Mouse (Mus musculus) R1 (cell line): ENCODE data around the gene Cdh5.
A peak's percentile ranks its signal among the peaks of the same experiment; 100 is the strongest.
"Not testable (repeated sequence)": the region's sequence is repeated elsewhere in the genome, so short reads cannot be mapped to it uniquely, and the experiment has no call there.

Source experiments
- DNase-seq: peaks from one replicate; pipeline ENCODE4 v3.0.0-alpha.2; 2018; ENCODE audit warnings: low read depth, low spot score

The Cdh5 gene

DNA sequence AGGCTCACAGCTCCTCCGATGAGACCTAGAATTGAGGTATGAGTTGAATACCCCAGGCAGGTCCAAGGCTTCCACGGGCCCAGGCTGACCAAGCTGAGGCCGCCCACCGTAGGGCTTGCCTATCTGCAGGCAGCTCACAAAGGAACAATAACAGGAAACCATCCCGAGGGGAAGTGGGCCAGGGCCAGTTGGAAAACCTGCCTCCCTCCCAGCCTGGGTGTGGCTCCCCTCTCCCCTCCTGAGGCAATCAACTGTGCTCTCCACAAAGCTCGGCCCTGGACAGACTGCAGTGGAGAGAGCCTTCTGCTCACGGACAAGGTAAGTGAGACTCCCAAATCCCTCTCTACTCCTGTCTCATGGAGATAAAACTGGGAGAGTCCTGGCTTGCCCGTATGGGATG lies at the start of gene Cdh5:
TSS of gene Cdh5 (plus strand) at position 211 of the 400 bp plus-strand sequence.
- DNase-seq = no peak

- DNase-seq = no peak
These were observed 41.5 kb upstream of the Cdh5 start for GRCm38 (mm10) chr8:104059922-104060321.

GRCm38 (mm10) chr8:104060446-104060845 lies 41.0 kb upstream of the Cdh5 start:
- no peak for DNase-seq

DNA sequence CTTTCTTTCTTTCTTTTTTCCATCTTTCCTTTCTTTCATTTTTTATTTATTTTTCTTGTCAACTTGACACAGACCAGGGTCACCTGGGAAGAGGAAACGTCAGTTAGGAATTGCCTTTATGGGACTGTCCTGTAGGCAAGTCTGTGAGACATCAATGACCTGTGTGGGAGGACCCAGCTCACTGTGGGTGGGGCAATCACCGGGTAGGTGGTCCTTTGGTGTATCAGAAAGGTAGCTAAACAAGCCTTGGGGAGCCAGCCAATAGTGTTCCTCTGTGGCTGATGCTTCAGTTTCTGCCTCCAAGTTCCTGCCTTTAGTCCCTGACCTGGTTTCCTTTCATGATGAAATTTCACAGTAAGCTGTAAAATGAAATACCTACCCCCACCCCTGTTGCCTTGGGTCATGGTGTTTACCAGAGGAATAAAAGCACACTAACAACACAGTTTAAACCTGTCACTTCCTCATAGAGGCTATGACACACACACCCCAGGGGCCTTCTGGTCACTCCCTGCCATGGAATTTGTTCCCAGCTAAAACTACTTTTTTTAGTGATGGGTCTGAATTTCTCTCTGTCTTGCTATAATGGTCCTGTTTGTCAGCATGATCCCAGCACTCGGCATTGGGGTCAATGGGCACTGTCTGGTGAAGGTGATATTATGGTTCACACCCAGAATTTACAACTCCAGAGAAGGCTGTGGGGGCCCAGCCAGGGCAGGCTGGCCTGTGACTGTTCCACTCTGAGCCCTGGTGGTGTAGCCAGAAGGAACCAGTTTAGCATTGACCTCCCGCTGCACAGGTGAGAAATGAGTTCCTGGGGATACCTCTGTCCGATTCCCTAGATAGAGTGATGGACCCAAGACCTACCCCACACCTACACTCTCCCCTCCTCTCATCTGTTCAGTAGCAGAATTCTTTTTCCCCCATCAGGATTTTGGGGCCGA lies 40.1 kb upstream of the Cdh5 start:
- DNase-seq = peak; percentile 21

DNA sequence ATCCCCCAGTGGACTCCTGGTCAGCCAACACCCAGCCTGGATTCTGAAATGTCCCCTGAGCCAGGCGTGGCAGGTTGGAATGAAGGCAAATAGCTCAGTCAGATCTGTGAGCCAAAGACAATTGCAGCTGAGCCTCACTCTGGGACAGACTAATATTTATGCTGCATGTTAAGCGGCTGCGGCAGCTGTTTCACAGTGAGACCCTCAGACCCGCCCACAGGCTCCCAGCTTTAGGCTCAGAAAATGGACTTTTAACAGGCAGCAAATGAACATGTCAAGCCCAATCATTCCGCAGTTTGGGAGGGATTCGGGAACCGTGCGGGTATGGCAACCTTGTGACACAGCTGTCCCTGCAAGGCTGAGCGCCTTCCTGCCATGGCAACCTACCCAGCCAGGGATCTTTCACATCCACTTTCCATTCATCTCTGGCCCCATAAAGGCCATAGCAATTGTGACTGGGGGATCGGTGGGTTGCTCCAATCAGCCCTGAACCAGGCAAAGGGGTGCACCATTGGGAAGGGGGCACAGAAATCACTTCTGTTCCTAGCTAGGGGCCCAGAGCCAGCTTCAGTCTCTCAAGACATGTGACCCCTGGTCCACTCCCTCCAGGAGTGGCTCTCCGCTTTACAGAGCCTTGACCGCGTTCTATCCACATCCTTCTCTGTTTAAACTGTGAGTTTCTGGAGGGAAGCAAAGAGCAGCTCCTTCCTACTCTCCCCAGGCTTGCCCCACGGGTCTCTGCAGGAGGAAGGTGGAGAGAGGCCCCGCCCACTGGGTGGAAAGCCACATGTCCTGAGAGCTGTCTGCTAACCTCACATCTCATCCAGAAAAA lies 39.2 kb upstream of the Cdh5 start:
- DNase-seq = no peak

DNA sequence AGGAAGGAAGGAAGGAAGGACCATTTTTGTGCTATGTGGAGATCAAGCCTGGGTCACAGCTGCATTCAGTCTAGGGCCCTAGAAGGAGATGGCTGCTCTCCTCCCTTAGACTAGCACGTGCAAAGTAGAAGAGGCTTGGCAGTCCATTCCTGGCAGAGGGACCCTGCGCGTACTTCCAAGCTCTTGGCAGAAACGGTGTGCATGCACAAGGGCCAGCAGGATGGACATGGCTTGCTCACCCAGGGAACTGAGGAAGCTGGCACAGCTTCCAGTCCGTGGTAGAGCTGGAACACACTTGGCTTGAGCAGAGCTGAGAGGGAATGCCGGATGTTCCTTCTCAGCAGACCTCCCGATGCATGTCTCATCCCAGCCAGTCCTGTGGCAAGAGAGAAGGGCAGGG lies 36.2 kb upstream of the Cdh5 start:
- no peak for DNase-seq

- no peak for DNase-seq
These were observed 35.4 kb upstream of the Cdh5 start for GRCm38 (mm10) chr8:104065906-104066518.

DNA sequence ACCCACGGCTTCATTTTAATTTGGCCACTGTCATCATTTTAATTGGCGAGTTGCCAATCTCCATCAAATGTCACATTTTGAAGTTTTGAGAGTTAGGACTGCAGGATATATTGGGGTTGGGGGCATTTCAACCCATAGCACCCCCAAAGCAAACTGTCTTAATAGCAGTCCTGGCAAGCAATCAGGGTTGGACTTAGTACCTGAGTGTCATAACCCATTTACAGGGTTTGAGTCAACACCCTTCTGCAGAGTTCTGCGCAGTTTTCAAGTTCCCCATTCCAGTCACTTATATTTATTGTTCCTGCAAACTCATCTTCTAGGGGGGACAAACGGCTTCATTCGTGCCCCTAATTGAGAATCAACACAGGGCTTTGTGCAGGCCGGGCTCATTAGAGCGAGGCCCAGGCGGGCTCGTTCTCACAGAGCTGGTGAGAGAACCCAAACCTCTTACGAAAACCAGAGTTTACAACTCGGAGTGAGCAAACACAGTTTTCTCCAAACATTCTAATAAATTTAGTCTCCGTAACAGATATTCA lies 34.0 kb upstream of the Cdh5 start:
- no peak for DNase-seq

GRCm38 (mm10) chr8:104068421-104069035 lies 32.9 kb upstream of the Cdh5 start:
- peak; percentile 68 for DNase-seq

- not testable (repeated sequence) for DNase-seq
These were observed 31.1 kb upstream of the Cdh5 start for GRCm38 (mm10) chr8:104070201-104070865.

DNA sequence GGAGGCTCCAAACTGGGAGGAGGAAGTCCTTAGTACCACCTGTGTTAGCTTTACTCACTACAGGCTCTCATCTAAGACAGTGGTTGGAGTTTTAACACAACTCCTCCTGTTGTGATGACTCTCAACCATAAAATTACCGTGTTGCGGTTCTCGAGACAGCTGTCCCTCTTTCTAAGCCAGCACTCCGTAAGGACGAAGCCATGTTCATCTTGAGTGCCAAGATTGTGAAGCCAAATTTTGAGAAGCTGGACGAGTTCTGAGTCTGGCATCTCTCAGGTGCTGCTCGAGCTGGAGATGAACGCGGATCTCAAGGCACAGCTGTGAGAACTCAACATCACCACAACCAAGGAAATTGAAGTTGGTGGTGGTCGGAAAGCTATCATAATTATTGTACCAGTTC lies 30.5 kb upstream of the Cdh5 start:
- DNase-seq = no peak

- DNase-seq = no peak
These were observed 26.3 kb upstream of the Cdh5 start for GRCm38 (mm10) chr8:104075079-104075478.

DNA sequence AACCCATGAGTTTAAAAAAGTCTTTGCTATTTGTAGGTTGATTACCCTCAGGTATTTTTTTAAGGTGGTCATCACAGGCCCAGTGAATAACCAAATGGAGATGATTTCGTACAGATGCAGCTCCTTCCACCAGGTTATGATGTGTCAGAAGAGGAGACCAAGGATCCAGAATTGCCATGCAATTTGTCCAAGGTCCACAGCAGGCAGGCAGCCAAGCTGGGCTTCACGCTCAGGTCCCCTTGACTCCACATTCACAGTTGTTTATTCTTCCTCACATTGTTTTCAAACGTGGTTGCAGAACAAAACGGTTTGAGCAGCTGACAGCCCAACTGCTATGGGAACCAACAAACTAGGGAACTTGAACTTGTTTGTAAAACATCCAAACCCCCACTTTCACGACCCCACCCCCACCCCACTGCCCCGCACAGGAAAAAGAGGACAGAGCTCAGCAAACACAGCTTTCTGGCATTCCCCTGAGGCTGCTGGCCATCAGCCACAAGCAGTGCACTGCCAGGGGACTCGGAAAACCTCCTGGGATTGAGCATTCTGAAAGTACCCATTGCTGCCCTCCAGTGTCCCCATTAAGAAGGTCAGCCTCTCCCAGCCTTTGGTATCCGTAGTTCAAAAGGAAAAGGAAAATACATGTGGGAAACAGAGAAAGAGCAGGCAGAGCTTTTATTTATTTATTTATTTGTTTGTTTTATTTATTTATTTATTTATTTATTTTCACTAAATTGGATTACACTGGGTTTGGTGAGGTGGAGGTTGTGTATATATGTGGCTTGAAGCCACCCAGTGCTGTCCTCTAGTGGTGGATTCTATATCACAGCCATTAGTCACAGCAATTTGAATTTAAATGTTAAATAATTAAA lies 24.6 kb upstream of the Cdh5 start:
- DNase-seq = peak; percentile 40

DNA sequence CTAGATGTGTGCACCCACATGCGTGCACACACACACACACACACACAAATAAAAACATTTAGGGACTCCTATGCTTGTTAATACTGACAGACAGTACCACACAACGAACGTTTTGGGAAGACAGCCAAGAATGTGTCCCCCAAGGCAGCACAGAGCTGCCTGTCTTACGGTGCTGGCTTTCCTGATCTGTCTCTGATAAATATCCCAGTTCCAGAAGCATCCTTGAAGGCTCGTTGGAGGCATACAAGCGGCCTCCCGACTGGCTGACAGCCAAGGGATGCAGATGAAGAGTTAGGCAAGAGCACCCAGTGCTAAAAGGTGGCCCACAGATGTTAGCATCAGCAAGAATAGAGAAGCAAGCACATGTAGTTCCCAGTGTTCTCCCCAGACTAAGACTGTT lies 23.3 kb upstream of the Cdh5 start:
- DNase-seq = no peak

DNA sequence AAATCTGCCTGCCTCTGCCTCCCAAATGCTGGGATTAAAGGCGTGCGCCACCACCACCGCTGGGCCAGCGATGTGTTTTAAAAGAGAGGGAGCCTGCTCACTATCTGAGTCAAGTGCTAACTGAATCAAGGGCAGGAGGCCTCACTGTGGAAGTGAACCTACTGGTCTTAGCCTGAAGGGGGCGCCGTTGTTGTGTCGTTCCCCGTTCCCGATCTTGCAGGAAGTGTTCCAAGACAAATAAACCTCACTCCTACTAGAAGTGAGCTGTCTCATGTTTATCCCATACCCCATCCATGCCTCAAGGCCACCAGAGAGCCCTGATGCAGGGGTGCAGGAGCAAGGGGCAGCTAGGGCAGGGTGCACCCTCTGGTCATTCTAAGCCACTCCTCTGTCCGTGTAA lies 16.1 kb upstream of the Cdh5 start:
- DNase-seq = peak; percentile 68

DNA sequence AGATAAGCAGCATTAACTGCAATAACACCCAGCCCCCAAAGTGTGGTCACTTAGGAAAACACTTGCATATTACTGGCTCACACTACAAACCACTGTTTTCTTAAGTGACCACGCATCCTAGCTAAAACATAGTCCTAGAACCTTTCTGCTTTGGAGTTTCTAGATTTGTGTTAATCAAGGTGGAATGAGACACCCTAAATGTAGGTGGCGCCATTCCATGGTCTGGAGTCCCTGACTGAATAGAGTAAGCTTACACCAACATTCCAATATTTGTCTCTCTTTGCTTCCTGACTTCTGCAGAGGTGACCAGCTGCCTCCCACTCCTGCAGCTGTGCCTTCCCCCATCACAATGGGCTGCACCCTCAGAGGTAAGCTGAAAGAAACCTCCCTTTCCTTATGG lies 14.8 kb upstream of the Cdh5 start:
- DNase-seq = peak; percentile 27

- DNase-seq = no peak
These were observed 14.3 kb upstream of the Cdh5 start for GRCm38 (mm10) chr8:104087091-104087490.

DNA sequence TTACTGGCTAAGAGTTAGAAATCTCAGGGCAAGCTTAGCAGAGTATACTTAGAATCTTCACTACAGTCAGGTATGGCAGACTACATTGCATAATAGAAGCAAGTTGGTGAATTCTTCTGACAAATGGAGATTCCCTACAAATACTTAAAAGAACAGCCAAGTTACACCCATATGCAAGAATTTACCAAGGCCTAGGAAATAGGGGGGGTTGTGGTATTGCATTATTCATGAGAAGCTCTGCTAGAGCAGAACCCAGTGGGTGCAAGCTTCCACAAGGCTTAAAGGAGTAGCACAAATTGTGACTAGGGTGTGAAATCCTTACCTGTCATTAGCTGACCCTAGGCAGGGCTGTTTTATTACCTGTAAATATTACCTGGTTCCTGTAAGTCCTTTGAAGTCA lies 13.5 kb upstream of the Cdh5 start:
- DNase-seq = not testable (repeated sequence)

DNA sequence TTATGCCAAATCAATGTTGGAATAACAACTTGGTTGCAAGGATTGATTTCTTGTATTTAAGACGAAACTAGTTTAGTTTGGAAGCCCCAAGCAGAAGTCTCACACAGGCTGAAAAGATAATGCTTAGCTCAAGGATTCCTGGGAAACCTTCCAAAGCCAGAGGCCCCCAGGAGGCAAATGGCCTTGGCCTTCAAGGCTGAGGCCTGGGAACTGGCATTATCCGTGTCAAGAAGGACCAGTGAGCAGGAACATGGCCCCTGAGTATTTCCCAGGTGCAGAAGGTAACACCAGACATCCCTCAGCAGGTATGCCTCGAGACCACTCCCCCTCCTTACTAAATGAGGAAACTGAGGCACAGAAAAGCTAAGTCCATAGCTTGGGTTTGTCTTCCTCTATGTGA lies 12.5 kb upstream of the Cdh5 start:
- no peak for DNase-seq
